Mouse (Mus musculus) cerebellum, adult 2 months (tissue): ENCODE data around the gene Bcl7c.

Experiments used
- CTCF ChIP-seq: fragments of 200-500 bp; IDR thresholded peaks from 2 replicates; pipeline ENCODE4 v1.5.1; 2011; ENCODE audit warnings: low read depth, mild to moderate bottlenecking, control low read depth, low read length, moderate library complexity, borderline replicate concordance; ENCODE audit not compliant: insufficient read depth
- POLR2A ChIP-seq: fragments of 200-500 bp; IDR thresholded peaks from 2 replicates; pipeline ENCODE4 v1.6.1; 2011; ENCODE audit warnings: low read length, control low read depth, borderline replicate concordance; ENCODE audit not compliant: insufficient read depth

DNA sequence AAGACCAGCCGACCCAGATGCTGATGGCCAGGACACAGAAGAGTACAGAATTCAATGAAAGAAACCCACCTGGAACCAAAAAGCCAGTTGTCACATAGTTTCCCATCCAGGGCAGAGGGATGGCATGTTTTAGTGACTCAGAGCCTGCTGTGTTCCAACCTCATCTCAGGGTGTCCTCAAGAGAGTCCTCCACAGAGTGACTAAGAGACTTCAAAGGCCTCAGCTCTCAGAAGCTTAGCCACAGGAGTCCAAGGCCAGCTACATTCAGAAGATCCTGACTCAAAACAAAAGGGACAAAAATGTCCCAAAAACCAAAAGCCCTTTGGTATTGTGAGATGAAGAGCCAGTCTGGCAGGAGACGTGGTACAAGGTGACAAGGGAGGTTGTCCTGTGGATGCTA is 29.9 kb downstream of the Bcl7c start:
- no peak for TF ChIP-seq CTCF
- TF ChIP-seq POLR2A, result no peak
